Mouse (Mus musculus): ENCODE data around the gene Cobl.
A peak's percentile ranks its signal among the peaks of the same experiment; 100 is the strongest.

The Cobl gene

DNA sequence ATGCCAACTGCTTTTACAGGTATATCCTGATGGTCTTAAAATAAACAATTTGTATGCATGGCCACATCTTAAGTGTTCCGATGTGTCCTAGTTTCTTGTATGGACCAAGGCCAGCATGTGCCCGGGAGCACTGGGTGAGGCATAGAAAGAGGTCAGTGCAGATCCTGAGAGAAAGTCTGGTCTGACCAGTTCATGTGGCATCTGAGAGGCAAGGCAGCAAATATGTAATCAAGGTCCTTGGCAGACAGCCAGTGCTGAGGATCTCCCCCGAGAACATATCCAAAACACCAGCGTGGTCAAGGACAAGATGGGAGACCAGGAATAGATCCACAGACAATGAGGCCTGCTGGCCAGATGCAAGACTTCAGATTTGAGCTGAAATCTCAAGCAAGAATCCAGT is 81.8 kb downstream of the Cobl start:
- DNase-seq (ENCODE audit: low spot score), result no peak

DNA sequence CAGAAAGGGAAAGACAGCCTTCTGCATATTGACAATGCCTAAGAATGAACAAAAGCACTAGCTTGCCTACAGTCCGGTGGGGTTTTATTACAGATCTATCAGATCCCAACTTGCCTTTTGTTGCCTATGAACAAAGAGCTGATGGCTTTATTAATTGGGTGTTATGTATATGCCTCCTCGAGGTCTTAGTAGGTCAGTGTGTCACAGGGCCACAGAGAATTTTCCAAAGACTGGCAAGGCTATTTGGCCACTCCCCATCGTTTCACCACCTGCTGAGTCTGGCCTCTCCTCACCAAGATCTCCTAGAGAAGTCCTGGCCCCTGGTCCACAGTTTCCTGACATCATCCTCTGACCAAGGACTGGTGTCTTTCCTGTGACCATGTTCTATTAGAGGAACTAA is 83.7 kb downstream of the Cobl start:
- DNase-seq (ENCODE audit: low spot score), result no peak

DNA sequence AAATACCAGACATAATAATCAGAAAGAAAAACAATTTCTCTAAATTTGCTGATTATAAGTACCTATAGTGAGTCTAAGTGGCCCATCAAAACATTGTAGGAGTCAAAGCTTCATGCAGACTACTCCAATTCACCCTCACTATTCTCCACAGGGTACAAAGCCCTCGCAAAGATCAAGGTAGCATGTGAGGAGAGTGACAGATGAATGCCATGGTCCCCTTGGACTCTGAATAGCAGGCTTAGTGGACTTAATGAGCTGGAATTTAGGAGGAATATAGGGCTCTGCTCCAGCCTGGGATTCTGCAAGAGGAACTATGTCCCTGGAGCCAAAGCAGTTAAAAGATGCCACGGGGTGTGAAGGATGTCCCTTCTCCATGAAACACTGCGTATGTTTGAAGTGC is 88.1 kb downstream of the Cobl start:
- no peak for DNase-seq (ENCODE audit: low spot score)

DNA sequence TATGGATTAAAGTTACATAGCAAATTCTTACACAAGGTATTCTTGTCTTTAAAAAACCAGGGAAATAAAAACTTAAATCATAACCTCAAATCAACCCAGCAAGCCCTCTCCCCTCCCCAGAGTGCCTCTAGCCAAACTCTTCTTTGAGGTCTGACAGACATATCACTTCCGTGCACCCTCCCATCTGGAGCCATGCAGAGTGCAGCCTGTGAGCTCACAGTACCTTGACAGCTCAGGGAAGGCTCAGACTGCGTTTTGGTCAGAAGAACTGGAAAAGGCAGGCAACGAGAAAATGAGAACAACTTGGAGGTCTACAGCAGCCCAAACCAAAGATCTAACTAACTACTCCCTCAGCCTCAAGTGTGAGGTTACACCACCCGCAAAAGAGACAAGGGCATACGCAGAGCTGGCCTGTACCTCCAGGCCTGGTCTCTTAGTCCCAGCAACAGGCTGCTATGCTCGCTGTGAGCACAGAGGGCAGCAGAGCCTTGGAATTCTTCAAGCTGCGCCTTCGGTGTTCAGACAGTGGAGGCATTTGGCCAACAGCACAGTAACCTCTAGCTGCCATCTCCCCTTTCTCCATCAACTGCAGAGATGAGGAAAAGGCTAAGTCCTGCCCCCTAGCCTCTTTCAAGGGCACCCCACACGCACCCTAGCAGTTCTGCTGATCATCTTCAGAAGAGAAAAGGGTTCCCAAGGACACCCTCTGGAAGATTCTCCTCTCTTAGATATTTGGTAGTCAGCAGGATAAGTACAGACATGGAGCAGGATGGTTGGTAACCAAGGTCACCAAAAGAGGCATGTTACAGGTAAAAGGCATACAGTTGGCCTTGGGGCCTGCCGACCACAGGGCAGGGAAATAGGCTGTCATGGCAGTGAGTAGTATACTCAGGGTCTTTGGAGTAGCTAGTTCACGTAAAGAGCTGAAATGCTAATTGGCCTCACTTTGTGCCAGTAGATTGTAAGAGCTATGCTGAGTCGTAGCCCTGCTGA is 91.4 kb downstream of the Cobl start:
- peak; percentile 67 for DNase-seq (ENCODE audit: low spot score)

DNA sequence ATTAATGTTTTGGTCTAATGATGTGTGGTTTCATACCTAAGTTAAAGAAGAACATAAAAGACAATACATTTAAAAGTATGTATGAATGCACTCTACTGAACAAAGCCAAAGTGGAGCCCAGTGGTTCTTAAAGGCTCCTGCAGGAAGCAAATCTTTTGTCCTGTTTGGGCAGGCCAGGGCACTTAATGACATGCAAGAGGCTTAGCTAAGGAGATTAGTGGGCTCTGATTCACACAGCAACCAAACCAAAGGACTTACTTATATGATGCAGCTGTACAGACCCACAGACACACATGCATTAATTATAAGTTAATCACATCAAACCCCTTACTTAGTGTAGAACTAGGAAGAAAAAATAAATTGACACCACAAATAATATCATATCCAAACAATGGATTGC is 93.8 kb downstream of the Cobl start:
- DNase-seq (ENCODE audit: low spot score), result no peak

DNA sequence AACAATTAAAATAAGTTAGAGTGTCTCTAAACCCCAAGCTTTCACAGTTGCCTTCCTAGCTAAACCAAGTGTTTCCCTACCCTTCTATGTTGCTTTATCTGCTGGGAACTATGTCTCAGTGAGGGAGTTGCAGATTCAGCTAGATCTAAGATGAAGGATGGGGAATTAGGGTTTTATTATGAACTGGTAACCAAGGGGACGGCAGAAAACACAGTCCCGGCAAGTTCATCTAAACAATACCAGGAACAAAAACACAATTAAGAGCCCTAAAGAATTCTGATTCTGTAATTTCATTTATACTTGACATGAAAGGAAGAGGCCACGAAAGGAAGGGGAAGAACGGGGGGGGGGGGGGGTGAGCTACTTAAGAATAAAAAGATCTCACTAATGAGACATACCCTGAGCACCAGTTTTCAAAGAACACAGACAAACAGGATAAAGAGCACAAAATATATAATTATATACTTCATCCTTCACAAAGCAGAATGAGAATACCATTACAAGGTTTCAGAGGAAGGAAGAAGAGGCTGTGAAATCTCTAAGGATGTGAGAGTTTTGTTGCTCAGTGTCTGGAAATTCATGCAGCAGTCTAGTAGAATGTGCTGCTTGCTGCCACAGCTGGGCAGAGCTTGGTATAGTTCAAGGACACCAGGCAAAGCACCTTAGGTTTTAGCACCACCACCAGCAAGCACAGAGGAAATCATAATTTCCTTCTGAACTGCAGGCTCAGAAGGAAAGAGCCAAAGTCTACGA is 97.2 kb downstream of the Cobl start:
- no peak for DNase-seq (ENCODE audit: low spot score)

DNA sequence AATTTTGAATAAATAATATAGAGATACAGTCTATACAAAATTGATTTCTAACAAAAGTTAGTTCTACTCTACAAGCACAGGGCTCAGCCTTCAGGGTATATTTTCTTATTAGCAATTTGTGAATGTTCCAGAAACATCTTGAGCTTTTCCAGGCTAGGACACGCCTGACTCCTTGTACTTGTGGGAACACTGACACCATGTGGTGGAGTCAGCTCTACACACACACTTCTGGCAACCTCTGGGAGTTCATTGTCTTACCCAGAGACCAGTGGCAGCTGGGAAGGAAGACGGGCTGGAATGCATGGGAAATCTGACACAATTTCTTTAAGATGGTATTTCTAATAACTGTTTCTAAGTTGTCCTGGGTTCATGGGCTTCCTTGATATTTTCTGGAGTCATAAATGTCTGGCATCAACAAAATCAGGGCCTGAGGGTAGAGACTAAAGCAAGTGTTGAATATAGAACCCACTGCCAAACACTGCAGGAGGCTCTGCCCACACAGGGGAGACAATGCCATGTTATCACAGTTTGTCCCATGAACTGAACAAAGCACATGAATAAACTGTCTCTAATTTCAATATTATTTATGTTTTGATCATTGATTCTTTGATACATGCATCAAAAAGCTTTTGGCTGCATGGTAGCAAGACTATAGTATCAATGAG is 105.3 kb downstream of the Cobl start:
- DNase-seq (ENCODE audit: low spot score), result peak; percentile 51

DNA sequence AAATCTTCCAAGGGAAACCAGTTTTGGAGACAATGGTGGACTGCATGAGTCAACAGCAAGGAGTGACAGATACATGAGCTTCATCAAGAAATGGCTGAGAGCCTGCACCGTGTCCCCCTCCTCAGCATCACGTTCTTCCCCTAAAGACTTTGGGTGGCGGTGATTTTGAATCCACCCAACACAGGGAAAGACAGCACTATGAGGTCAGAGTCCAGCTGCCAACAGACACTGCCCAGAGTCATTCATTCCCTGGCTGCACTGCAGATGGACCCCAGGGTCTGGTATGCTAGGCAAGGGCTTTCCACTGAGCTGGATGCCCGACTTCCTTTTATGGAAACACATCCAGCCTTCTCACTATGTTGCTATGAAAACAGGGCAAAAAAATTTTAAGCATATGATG is 106.2 kb downstream of the Cobl start:
- no peak for DNase-seq (ENCODE audit: low spot score)

DNA sequence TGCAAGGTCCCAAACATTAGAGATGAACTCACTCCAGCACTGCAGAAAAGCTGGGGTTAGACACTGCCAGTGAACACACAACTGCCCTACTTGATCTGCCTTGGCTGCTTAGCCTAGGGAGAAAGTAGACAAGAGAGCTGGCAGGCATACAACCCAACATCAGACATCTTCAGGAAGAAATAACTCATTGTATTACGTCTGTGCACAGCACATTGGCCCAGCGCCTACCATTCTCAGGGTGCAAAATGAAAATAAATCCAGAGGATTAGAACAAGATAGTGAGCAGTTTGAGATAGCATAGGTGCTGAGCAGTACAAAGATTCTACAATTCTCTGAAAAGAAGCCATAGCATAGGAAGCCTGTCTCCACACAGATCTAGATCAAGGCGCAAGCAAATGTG is 109.1 kb downstream of the Cobl start:
- DNase-seq (ENCODE audit: low spot score), result no peak

DNA sequence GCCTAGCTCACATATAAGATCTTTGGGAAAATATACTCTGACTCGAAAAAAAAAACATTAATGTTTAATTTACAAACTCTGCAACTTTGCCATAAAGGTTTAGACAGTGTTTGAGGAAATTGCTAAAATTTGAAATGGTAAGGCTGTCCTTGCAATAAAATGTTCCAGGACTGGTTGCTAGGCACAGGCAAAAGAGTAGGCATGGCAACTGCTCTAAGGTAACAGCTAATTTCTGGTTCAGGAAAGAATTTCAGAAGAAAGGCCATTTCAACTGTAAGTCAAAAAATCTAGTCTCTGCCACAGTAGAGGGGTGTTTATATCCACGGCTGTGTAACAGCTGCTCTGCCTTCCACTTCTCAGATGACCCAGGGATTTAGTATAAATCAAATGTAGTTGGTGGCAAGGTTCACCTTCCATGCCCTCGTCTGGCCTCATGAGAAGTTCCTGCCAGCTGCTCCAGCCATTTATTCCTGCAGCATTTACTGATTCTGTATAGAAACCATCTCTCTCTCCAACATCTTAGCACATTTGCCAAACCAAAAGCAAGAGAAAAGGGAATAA is 113.7 kb downstream of the Cobl start:
- no peak for DNase-seq (ENCODE audit: low spot score)

DNA sequence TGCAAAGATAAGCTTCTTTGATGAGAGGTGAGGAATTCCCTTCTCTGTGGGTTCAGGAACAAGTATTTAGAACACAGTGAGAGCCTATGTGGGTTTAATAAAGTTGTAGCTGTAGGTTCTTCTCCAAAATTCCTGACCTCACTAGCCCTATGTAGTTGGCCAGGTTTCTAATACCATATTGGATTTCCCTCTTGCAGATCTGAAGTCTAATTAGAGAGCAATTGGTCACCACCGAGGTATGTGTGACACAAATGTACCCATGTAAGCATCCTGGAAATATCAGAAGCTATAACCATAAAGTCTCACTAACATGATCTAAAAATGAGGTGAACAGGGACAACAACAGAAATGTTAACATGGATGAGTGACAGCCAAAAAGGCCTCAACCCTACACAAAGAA is 114.7 kb downstream of the Cobl start:
- no peak for DNase-seq (ENCODE audit: low spot score)

DNA sequence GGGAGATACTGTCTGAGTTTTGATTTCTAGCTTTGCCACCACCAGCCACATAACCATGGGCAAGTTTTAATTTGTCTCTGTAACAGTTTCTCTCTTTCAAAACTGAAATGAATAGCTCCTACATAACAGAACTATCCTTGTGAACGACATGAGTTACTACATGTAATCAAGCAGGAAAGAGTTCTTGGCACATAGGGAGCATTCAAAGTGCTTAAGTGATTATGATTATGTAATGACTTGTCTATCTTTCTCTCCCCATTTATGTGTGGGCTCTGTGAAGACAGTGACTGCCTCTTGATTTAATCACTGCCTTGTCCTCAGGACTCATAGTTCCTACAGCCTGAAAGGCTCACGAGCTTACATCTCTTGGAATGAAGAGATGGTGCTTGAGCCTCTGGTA is 118.3 kb downstream of the Cobl start:
- no peak for DNase-seq (ENCODE audit: low spot score)

DNA sequence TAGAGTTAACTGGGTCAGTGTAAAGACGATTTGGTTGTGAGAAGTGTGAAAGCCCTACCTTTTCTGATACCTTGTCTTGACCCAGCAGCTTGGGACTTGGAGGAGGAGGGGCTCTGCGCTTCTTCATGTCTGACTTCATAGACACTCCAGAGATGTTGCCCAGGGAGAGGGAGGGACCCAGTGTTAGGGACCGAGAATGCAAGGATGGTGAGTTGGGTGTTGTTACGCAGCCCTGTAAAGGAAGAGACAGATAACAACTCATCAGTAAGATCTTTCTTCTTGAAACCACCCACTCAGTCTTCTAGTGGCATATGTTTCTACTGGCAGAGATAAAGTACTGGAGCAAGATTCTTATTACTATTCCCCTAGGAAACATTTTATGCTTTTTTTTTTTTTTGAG is 121.1 kb downstream of the Cobl start:
- peak; percentile 47 for DNase-seq (ENCODE audit: low spot score)

DNA sequence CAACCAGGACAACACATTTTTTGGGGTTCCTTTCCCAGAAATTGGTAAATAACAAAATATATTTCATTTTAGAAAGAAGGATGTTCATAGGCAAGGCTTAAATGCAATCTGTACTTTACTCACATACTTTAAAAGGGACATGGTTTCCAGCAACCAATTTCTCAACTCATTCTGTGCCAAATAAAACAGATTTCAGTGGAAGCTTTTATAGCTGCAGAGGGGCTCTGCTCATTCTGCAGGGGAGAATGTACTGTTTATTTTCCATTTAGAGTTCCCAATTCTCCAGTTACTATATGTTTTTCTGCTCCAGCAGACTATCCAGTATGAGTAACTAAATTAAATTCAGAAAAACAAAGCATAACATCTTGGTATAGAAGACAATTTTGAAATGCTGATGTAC is 124.1 kb downstream of the Cobl start:
- no peak for DNase-seq (ENCODE audit: low spot score)

DNA sequence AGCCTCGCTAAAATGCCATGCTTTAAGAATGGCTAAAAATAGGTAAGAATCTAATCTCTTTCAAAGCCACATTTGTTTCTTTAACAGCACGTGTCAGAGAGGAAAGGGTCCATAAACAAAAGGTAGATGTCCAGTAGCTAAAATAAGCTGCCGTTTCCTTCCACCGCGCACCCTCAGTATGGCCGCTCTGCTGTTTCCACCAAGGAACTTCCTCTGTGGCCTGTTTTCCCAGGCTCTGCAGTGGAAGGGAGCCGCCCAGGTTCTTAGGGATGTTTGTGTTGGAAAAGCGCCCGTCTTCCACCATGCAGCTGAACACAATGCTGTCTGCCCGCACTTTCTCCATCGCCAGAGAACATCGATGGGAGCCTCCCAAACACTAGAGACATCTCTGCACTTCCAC is 128.6 kb downstream of the Cobl start:
- DNase-seq (ENCODE audit: low spot score), result no peak

DNA sequence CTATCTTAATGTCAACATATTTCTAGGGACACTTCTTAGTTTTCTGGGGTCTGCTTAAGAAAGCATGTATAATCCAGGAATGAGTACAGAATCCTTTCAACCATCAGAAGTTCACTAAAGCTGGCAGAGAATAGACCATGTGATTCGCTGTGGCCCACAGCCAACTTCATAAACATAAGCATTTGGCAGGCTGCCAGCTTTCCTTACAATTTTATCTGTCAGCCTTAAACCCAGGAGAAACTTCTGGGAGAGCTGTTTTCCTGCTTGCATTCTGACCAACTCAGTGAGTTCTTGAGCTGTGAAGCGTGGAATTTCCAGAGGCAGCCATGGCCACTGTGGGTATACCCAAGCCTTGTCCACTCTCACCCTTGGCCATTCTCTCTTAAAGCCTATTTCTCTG is 132.8 kb downstream of the Cobl start:
- DNase-seq (ENCODE audit: low spot score), result no peak

DNA sequence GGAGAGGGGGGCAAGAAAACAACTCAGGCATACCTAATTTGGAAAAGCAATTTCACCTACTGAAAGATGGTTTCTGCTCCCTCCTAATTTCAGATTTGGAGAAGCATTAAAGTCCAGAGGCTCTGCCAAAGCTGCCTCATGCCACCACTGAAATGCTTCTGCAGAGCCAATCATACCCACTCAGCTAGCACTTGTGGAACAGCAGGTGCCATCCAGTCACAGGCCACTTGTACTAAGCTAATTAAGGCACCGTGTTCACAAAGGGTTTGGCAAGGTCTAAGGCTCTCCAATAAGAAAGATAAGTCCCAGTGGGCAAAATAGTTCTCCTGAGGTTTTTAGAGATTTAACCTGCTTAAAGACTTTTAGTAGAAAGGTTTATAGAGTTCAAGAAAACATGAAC is 143.3 kb downstream of the Cobl start:
- no peak for DNase-seq (ENCODE audit: low spot score)

DNA sequence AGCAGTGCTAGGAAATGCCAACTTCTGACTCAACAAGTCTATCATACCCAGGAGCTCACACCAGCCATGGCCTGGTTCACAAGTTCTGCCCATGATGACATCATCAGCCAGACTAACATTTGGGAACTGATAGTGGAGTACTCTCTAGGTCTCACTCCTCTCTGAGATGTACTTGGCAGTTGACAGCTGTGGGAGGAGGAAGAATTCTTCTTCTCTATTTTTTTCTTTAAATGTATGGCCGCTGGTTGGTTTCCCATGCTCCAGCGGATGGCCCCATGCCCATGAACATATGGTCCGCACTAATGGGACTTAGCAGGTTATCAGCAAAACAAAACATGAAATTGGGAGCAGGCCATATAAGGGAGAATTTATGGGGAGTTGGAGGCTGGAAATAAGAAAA is 145.4 kb downstream of the Cobl start:
- DNase-seq (ENCODE audit: low spot score), result no peak

DNA sequence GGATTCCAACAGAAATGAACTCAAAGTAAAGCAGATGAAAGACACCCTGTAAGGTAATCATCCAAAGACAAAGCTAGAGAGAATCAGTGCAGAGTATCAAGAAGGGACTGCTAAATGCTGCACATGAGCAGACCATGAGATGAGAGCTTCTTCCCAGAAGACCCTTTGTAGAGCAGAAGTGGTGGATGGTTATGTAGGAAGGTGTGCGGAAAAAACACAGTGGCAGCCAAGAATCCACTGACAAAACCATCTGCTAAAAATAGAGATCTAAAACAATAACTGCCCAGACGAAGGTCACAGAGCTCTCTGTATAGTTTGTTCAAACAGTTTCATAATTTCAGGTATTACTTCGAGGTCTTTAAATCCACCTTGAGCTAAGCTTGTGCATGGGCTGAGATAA is 149.1 kb downstream of the Cobl start:
- no peak for DNase-seq (ENCODE audit: low spot score)

DNA sequence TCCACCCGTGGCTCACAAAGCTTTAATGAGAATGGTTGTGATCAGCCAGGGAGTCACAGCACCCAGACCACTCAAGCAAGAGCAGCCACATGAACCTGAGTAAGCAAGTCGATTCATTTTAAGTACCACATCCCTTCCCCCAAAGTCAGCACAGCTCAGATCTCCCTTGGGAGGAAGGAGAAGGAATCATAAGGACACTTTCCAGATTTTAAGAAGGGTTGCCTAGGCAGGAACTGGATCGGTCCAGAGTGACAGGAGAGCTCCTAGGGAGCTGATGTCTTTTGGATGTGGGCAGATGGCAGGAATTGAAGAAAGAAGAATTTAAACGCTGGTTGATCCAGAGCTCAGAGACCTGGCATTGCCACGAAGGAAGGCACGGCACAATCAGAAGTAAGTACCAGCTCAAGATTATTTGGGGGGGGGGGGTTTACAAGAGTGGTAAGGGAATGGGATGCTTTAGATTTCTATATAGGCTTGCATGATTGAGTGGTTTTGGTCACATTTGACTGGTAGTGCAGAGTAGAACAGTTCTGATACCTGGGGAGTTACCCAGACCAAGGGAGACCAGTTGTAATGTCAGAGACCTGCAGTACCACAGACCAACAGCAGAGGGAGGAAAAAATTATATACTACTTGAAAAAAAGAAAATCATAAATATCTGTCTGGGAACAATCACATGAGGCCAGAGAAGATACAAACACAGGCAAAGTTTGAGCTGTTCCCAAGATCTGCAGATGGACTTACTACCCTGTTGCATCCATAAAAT is 150.3 kb downstream of the Cobl start:
- DNase-seq (ENCODE audit: low spot score), result no peak

DNA sequence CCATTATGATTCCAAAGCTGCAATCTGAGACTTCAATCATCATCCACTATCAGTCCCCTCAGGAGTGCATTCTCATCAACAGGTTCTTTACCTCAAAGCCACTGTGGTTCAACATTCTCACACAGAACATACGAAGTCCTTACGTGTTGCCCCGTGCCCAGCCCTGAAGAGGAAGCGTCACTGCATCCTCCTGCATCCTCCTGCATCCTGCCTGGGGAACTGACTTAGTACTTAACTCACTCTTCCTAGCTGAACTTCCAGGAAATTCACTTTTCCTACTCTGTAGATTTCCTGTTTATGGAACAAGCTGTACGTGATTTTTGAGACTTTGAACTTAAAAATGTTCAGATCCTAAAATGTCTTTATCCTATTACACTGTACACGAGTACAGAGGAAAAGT is 153.3 kb downstream of the Cobl start:
- DNase-seq (ENCODE audit: low spot score), result no peak

Data from left cerebral cortex, adult 11 months (tissue).